Mouse (Mus musculus): Measurements from ENCODE around the gene Med27.

GRCm38 (mm10) chr2:29438530-29438862 is 91.9 kb downstream of the Med27 start:
- no peak for TF ChIP-seq POLR2A (IDR thresholded peaks at IDR 0.05; ENCODE audit: insufficient read length, low read depth)
- TF ChIP-seq CEBPB (IDR thresholded peaks at IDR 0.05; ENCODE audit: insufficient read depth, poor library complexity, severe bottlenecking) = no peak
- TF ChIP-seq POLR2AphosphoS2 (IDR thresholded peaks at IDR 0.05; ENCODE audit: insufficient read length, low read depth) = no peak
- TF ChIP-seq MYOD1 (IDR thresholded peaks at IDR 0.05; ENCODE audit: control insufficient read depth in 1 of 3, insufficient read length in 2 of 3, low read depth in 2 of 3) = no peak
- TF ChIP-seq REST (IDR thresholded peaks at IDR 0.05; ENCODE audit: insufficient read depth, insufficient read length) = no peak
- no peak for TF ChIP-seq MAX (IDR thresholded peaks at IDR 0.05; ENCODE audit: low read depth)
- no peak for TF ChIP-seq MYOG (IDR thresholded peaks at IDR 0.05; ENCODE audit: control insufficient read depth in 1 of 3, insufficient read depth in 1 of 3, insufficient read length in 2 of 3, low read depth in 2 of 3)
- no peak for TF ChIP-seq E2F4 (IDR thresholded peaks at IDR 0.05; ENCODE audit: insufficient read depth)
- no peak for TF ChIP-seq USF1 (IDR thresholded peaks at IDR 0.05; ENCODE audit: low read depth)
- no peak for TF ChIP-seq TCF12 (IDR thresholded peaks at IDR 0.05; ENCODE audit: insufficient read depth, poor library complexity, severe bottlenecking)

All from myocyte (in vitro differentiated cells).